Mouse (Mus musculus): Measurements from ENCODE around the gene Casp6. TPM values are rescaled to one million over a fixed set of nuclear protein-coding genes. Genes with fewer than 3 reads are reported as not detected.

Gene Casp6
- polyA plus RNA-seq, 1 experiment = 12.7 TPM

DNA sequence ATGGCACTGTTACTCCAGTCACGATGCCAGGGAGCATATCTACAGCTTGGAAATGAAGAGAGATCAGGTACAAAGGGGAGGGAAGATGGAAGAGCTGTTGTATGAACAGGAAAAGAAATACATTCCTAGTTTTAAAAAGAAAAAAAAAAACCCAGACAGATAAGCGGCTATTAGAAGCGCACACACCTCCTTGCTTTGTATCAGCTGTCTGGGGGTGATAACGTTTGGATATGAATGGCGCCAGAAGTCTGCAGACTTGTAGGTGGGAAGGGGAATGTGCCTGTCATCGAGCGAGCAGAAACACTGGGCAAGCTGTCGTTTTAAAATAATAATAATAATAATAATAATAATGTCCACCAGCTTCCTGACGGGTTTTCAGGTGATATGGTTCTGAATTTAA, 15.6 kb upstream of the Casp6 start:
- Histone ChIP-seq H3K27me3 (ENCODE audit: control insufficient read depth, insufficient read depth, insufficient read length) (no peaks in the 10 kb centered on the region), H3K36me3 (ENCODE audit: control insufficient read depth, insufficient read depth) (peaks cover 1% of the 10 kb centered on the region), H3ac (ENCODE audit: control insufficient read depth, insufficient read length) (no peak overlapping the region), H3K4me3 (no peak overlapping the region), H3K4me2 (ENCODE audit: low read depth) (no peak overlapping the region), H3K79me2 (ENCODE audit: control insufficient read depth, insufficient read depth) (no peaks in the 10 kb centered on the region)
- TF ChIP-seq MAX (IDR thresholded peaks at IDR 0.05; ENCODE audit: low read depth) (no peak), E2F4 (IDR thresholded peaks at IDR 0.05; ENCODE audit: insufficient read depth) (no peak), REST (IDR thresholded peaks at IDR 0.05; ENCODE audit: insufficient read depth, insufficient read length) (no peak), SRF (IDR thresholded peaks at IDR 0.05; ENCODE audit: control insufficient read depth, insufficient read length, low read depth) (no peak), MYOD1 (IDR thresholded peaks at IDR 0.05; ENCODE audit: control insufficient read depth in 1 of 3, insufficient read length in 2 of 3, low read depth in 2 of 3) (no peak), TCF12 (IDR thresholded peaks at IDR 0.05; ENCODE audit: insufficient read depth, poor library complexity, severe bottlenecking) (no peak), USF1 (IDR thresholded peaks at IDR 0.05; ENCODE audit: low read depth) (no peak), POLR2A (IDR thresholded peaks at IDR 0.05; ENCODE audit: insufficient read length, low read depth) (no peak), CEBPB (IDR thresholded peaks at IDR 0.05; ENCODE audit: insufficient read depth, poor library complexity, severe bottlenecking) (no peak), MYOG (IDR thresholded peaks at IDR 0.05; ENCODE audit: control insufficient read depth in 1 of 3, insufficient read depth in 1 of 3, insufficient read length in 2 of 3, low read depth in 2 of 3) (no peak), TCF3 (IDR thresholded peaks at IDR 0.05; ENCODE audit: insufficient read length, low read depth) (no peak), POLR2AphosphoS2 (IDR thresholded peaks at IDR 0.05; ENCODE audit: insufficient read length, low read depth) (no peak)

DNA sequence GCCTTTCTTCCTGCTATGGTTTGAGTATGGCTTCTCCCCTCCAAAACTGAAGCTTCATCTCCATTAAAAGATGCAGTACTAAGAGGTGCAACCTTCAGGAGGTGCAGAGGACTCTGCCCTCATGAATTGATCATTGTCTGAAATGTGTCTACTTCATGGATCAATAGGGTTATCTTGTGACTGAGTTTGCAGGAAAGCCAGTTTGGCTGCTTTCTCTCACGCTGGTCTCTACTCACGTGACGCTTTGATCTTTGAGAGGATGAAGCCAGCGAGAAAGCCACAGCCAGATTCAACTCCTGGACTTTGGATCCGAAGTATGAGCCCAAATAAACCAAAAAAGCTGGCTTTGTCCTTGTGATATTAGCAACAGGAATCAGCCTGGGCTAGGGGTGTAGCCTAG, 14.8 kb upstream of the Casp6 start:
- H3K27me3 ChIP-seq (ENCODE audit: control insufficient read depth, insufficient read depth, insufficient read length) = no peaks in the 10 kb centered on the region
- no peak overlapping the region for H3K4me3 ChIP-seq
- H3K79me2 ChIP-seq (ENCODE audit: control insufficient read depth, insufficient read depth) = no peaks in the 10 kb centered on the region
- H3ac ChIP-seq (ENCODE audit: control insufficient read depth, insufficient read length) = no peak overlapping the region
- peaks cover 8% of the 10 kb centered on the region for H3K36me3 ChIP-seq (ENCODE audit: control insufficient read depth, insufficient read depth)
- TF ChIP-seq E2F4 (IDR thresholded peaks at IDR 0.05; ENCODE audit: insufficient read depth) (no peak), CEBPB (IDR thresholded peaks at IDR 0.05; ENCODE audit: insufficient read depth, poor library complexity, severe bottlenecking) (no peak), SRF (IDR thresholded peaks at IDR 0.05; ENCODE audit: control insufficient read depth, insufficient read length, low read depth) (no peak), POLR2A (IDR thresholded peaks at IDR 0.05; ENCODE audit: insufficient read length, low read depth) (no peak), USF1 (IDR thresholded peaks at IDR 0.05; ENCODE audit: low read depth) (no peak), TCF12 (IDR thresholded peaks at IDR 0.05; ENCODE audit: insufficient read depth, poor library complexity, severe bottlenecking) (no peak)
- H3K4me2 ChIP-seq (ENCODE audit: low read depth) = no peak overlapping the region

DNA sequence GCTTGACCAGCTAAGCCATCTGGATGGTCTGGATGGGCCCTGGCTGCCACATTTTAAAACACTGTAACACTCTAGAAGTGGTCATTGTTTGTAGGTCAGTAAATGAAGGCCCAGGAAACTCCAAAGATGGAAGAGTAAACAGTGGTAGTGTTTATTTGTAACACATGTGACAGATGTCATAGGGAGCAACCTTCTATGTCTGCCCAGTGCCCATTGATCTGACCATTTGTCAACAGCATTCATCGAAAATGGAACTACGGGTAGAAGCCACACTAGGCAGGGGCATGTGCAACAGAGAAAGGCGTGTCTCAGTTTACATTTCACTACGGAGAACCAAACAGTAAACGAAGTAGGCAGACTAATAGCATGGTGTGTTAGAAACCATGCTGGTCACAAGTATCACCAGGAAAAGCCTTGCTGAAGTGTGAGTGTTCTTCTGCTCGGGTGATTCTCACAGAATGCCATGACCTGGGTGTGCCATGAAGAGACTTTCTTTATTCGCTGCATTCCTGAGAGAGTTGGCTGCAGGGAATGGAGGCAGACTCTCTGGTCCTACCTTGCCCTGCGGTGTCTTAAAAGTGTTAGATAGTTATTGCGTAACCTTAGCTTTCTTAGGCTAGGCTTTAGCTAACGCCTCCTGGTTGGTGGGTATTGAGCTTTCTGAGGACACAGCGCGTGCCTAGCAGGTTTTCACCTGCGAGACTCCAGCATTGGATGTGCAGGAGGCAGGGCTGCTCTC, 13.3 kb upstream of the Casp6 start:
- H3K4me3 ChIP-seq = no peak overlapping the region
- TF ChIP-seq REST (IDR thresholded peaks at IDR 0.05; ENCODE audit: insufficient read depth, insufficient read length) (no peak), USF1 (IDR thresholded peaks at IDR 0.05; ENCODE audit: low read depth) (no peak), POLR2AphosphoS2 (IDR thresholded peaks at IDR 0.05; ENCODE audit: insufficient read length, low read depth) (no peak), TCF3 (IDR thresholded peaks at IDR 0.05; ENCODE audit: insufficient read length, low read depth) (no peak), CEBPB (IDR thresholded peaks at IDR 0.05; ENCODE audit: insufficient read depth, poor library complexity, severe bottlenecking) (no peak), TCF12 (IDR thresholded peaks at IDR 0.05; ENCODE audit: insufficient read depth, poor library complexity, severe bottlenecking) (no peak), MAX (IDR thresholded peaks at IDR 0.05; ENCODE audit: low read depth) (no peak), SRF (IDR thresholded peaks at IDR 0.05; ENCODE audit: control insufficient read depth, insufficient read length, low read depth) (no peak), MYOD1 (IDR thresholded peaks at IDR 0.05; ENCODE audit: control insufficient read depth in 1 of 3, insufficient read length in 2 of 3, low read depth in 2 of 3) (no peak), E2F4 (IDR thresholded peaks at IDR 0.05; ENCODE audit: insufficient read depth) (no peak), MYOG (IDR thresholded peaks at IDR 0.05; ENCODE audit: control insufficient read depth in 1 of 3, insufficient read depth in 1 of 3, insufficient read length in 2 of 3, low read depth in 2 of 3) (no peak), POLR2A (IDR thresholded peaks at IDR 0.05; ENCODE audit: insufficient read length, low read depth) (no peak)
- no peak overlapping the region for H3ac ChIP-seq (ENCODE audit: control insufficient read depth, insufficient read length)
- peaks cover 8% of the 10 kb centered on the region for H3K36me3 ChIP-seq (ENCODE audit: control insufficient read depth, insufficient read depth)
- H3K79me2 ChIP-seq (ENCODE audit: control insufficient read depth, insufficient read depth) = no peaks in the 10 kb centered on the region
- no peaks in the 10 kb centered on the region for H3K27me3 ChIP-seq (ENCODE audit: control insufficient read depth, insufficient read depth, insufficient read length)
- no peak overlapping the region for H3K4me2 ChIP-seq (ENCODE audit: low read depth)

DNA sequence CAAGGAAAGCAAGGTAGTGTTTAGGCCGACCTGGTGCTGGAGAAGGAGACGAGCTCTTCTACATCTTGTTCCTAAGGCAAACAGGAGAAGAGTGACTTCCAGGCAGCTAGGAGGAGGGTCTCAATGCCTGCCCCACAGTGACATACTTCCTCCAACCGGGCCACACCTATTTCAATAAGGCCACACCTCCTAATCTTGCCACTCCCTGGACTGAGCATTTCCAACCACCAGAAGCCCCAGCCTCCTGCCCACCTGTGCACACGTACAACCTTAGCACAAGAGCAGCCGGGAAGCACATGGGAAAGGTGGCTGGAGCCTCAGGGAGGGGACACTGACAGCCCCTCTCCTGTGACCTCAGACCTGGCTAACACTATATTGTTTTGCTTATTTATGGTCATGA, 9.2 kb upstream of the Casp6 start:
- Histone ChIP-seq H3K27me3 (ENCODE audit: control insufficient read depth, insufficient read depth, insufficient read length) (no peaks in the 10 kb centered on the region), H3K4me3 (no peak overlapping the region), H3K4me2 (ENCODE audit: low read depth) (no peak overlapping the region), H3K79me2 (ENCODE audit: control insufficient read depth, insufficient read depth) (no peaks in the 10 kb centered on the region), H3K36me3 (ENCODE audit: control insufficient read depth, insufficient read depth) (peaks cover 8% of the 10 kb centered on the region), H3ac (ENCODE audit: control insufficient read depth, insufficient read length) (no peak overlapping the region)
- TF ChIP-seq TCF12 (IDR thresholded peaks at IDR 0.05; ENCODE audit: insufficient read depth, poor library complexity, severe bottlenecking) (no peak), POLR2AphosphoS2 (IDR thresholded peaks at IDR 0.05; ENCODE audit: insufficient read length, low read depth) (no peak), MYOD1 (IDR thresholded peaks at IDR 0.05; ENCODE audit: control insufficient read depth in 1 of 3, insufficient read length in 2 of 3, low read depth in 2 of 3) (no peak), TCF3 (IDR thresholded peaks at IDR 0.05; ENCODE audit: insufficient read length, low read depth) (no peak), USF1 (IDR thresholded peaks at IDR 0.05; ENCODE audit: low read depth) (no peak), MAX (IDR thresholded peaks at IDR 0.05; ENCODE audit: low read depth) (no peak), POLR2A (IDR thresholded peaks at IDR 0.05; ENCODE audit: insufficient read length, low read depth) (no peak), E2F4 (IDR thresholded peaks at IDR 0.05; ENCODE audit: insufficient read depth) (no peak), CEBPB (IDR thresholded peaks at IDR 0.05; ENCODE audit: insufficient read depth, poor library complexity, severe bottlenecking) (no peak), REST (IDR thresholded peaks at IDR 0.05; ENCODE audit: insufficient read depth, insufficient read length) (no peak), MYOG (IDR thresholded peaks at IDR 0.05; ENCODE audit: control insufficient read depth in 1 of 3, insufficient read depth in 1 of 3, insufficient read length in 2 of 3, low read depth in 2 of 3) (no peak), SRF (IDR thresholded peaks at IDR 0.05; ENCODE audit: control insufficient read depth, insufficient read length, low read depth) (no peak)
